Mouse (Mus musculus) monocyte, adult 2 months (primary cell): Measurements from ENCODE around the gene Lef1.

Source experiments
- DNase-seq, 2 experiments: peaks; one replicate each; pipeline ENCODE4 v3.0.0; 2022; ENCODE audit warnings: low spot score in 2 of 2, low read depth in 1 of 2

Lef1 gene

GRCm38 (mm10) chr3:131107301-131108093, 2.8 kb upstream of the Lef1 start:
- DNase-seq = no peak

GRCm38 (mm10) chr3:131108094-131108653, 2.1 kb upstream of the Lef1 start:
- DNase-seq = no peak

- DNase-seq = no peak
Measured at GRCm38 (mm10) chr3:131109066-131109685, 1.1 kb upstream of the Lef1 start.

- DNase-seq = no peak
Measured at GRCm38 (mm10) chr3:131109686-131110070, 593 bp upstream of the Lef1 start.

- no peak for DNase-seq
Measured at GRCm38 (mm10) chr3:131111151-131111850, 1.0 kb downstream of the Lef1 start.

GRCm38 (mm10) chr3:131111851-131112572, 1.7 kb downstream of the Lef1 start:
- DNase-seq = no peak

GRCm38 (mm10) chr3:131112573-131112955, 2.3 kb downstream of the Lef1 start:
- DNase-seq = no peak

GRCm38 (mm10) chr3:131113029-131113428, 2.8 kb downstream of the Lef1 start:
- no peak for DNase-seq

GRCm38 (mm10) chr3:131116116-131116515, 5.8 kb downstream of the Lef1 start:
- no peak for DNase-seq

GRCm38 (mm10) chr3:131117352-131117751, 7.1 kb downstream of the Lef1 start:
- no peak for DNase-seq

GRCm38 (mm10) chr3:131117883-131118282, 7.6 kb downstream of the Lef1 start:
- no peak for DNase-seq

GRCm38 (mm10) chr3:131119435-131119834, 9.2 kb downstream of the Lef1 start:
- no peak for DNase-seq

- DNase-seq = no peak
Measured at GRCm38 (mm10) chr3:131123501-131123900, 13.2 kb downstream of the Lef1 start.

- no peak for DNase-seq
Measured at GRCm38 (mm10) chr3:131125873-131126272, 15.6 kb downstream of the Lef1 start.

- no peak for DNase-seq
Measured at GRCm38 (mm10) chr3:131126438-131126837, 16.2 kb downstream of the Lef1 start.

- DNase-seq = no peak
Measured at GRCm38 (mm10) chr3:131134003-131134402, 23.7 kb downstream of the Lef1 start.

- DNase-seq = no peak
Measured at GRCm38 (mm10) chr3:131135434-131135833, 25.2 kb downstream of the Lef1 start.

GRCm38 (mm10) chr3:131136455-131136854, 26.2 kb downstream of the Lef1 start:
- DNase-seq = no peak

- no peak for DNase-seq
Measured at GRCm38 (mm10) chr3:131137119-131137781, 27.0 kb downstream of the Lef1 start.

- no peak for DNase-seq
Measured at GRCm38 (mm10) chr3:131138224-131138623, 28.0 kb downstream of the Lef1 start.

- no peak for DNase-seq
Measured at GRCm38 (mm10) chr3:131138797-131139196, 28.5 kb downstream of the Lef1 start.
